ENCODE assay signal across 11 mouse cellular contexts in the genomic region with DNA sequence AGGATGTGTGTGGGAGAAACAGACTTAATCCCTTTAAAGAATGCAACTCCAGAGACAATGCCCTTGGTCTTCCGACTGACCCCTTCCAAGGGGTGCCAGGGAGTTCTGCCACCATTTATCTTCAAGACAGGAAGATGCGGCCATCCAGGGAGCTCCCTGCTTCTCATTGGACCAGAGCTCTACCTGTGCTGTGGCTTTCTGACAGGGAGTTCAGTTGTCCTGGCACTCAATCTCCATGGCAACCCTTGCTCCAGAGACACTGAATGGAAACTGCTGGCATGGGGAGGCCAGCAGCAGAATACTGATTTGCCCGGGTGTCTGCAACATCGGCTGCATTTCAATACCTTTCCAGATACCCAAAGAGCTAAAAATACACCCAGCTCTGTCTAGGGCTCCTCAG. TPM values are rescaled to one million over a fixed set of nuclear protein-coding genes. Genes with fewer than 3 reads are reported as not detected.
A peak's percentile ranks its signal among the peaks of the same experiment; 100 is the strongest.
DNase-seq lines count a peak whose midpoint lies in the region; ATAC-seq and TF ChIP-seq lines count a peak whose summit lies in the region.
"Had no signal": no experiment of that assay in that cellular context is flagged by ENCODE, and none has a peak within 500 bp of the region (broad histone marks: within the 10 kb centered on the region; RNA-seq: fewer than 3 reads in every experiment).

No protein-coding gene starts in this region.

- H3K4me3 ChIP-seq in heart, embryonic 16.5 days (ENCODE audit: low read length) = no peak overlapping the region
- H3K4me3 ChIP-seq in heart, adult 2 months = no peak overlapping the region
- H3K4me3 ChIP-seq in midbrain, embryonic 12.5 days = no peak overlapping the region
- no peak overlapping the region for H3K4me3 ChIP-seq in liver, postnatal 0 days (ENCODE audit: low read depth, low read length)
- H3K4me3 ChIP-seq: heart, embryonic 13.5 days had no signal

- no peak for TF ChIP-seq POLR2A in heart, adult 2 months (IDR thresholded peaks at IDR 0.05; ENCODE audit: insufficient read depth, low read depth, low read length)
- no peak for TF ChIP-seq POLR2A in brain, embryonic 14.5 days (IDR thresholded peaks at IDR 0.05; ENCODE audit: borderline replicate concordance, extremely low read depth, insufficient read depth, insufficient read length, poor library complexity, severe bottlenecking)

- no peak for DNase-seq in heart, adult 2 months
- DNase-seq in brain, adult 2 months (ENCODE audit: low read depth, low spot score) = peak; percentile 81
- DNase-seq in brain, embryonic 14.5 days (ENCODE audit: low read depth) = peak; percentile 91
- DNase-seq in liver, postnatal 0 days = no peak
- DNase-seq in B cell, adult 2 months = no peak
- DNase-seq: kidney, adult 8-10 months; lung, embryonic 14.5 days had no signal

- H3K4me2 ChIP-seq in heart, embryonic 16.5 days (ENCODE audit: low read depth, low read length) = no peak overlapping the region
- H3K4me2 ChIP-seq in midbrain, embryonic 12.5 days (replicated peaks) = 0 out of 2 replicates have a peak overlapping the region, but pooled peaks have one; percentile 6
- no peak overlapping the region for H3K4me2 ChIP-seq in liver, postnatal 0 days (ENCODE audit: low read depth, low read length)
- H3K4me2 ChIP-seq: heart, embryonic 13.5 days; lung, embryonic 14.5 days had no signal

- H3K9ac ChIP-seq in heart, embryonic 16.5 days (ENCODE audit: low read length) = no peak overlapping the region
- H3K9ac ChIP-seq in heart, adult 2 months (ENCODE audit: low read depth, low read length) = no peak overlapping the region
- H3K9ac ChIP-seq in midbrain, embryonic 12.5 days (replicated peaks) = no peak overlapping the region
- no peak overlapping the region for H3K9ac ChIP-seq in liver, postnatal 0 days (replicated peaks)
- H3K9ac ChIP-seq: heart, embryonic 13.5 days; lung, embryonic 14.5 days had no signal

- no peak for TF ChIP-seq CTCF in heart, adult 2 months (IDR thresholded peaks at IDR 0.05)
- no peak for TF ChIP-seq CTCF in brain, embryonic 14.5 days (IDR thresholded peaks at IDR 0.05; ENCODE audit: borderline replicate concordance, extremely low read depth, insufficient read depth, insufficient read length)
- TF ChIP-seq CTCF in liver, postnatal 0 days (IDR thresholded peaks at IDR 0.05; ENCODE audit: low read depth) = no peak

- no peak for TF ChIP-seq EP300 in heart, adult 2 months (IDR thresholded peaks at IDR 0.05; ENCODE audit: insufficient read depth, low read depth, low read length)
- TF ChIP-seq EP300 in liver, postnatal 0 days (IDR thresholded peaks at IDR 0.05; ENCODE audit: low read depth) = no peak

- no peaks in the 10 kb centered on the region for H3K36me3 ChIP-seq in heart, embryonic 16.5 days (ENCODE audit: control insufficient read depth, insufficient read depth)
- H3K36me3 ChIP-seq in heart, adult 2 months (ENCODE audit: control insufficient read depth, insufficient read depth, low read length) = no peaks in the 10 kb centered on the region
- no peaks in the 10 kb centered on the region for H3K36me3 ChIP-seq in midbrain, embryonic 12.5 days
- H3K36me3 ChIP-seq in liver, postnatal 0 days (replicated peaks; ENCODE audit: insufficient read depth, low read length) = no peaks in the 10 kb centered on the region
- H3K36me3 ChIP-seq: heart, embryonic 13.5 days had no signal

- no peaks in the 10 kb centered on the region for H3K9me3 ChIP-seq in heart, embryonic 16.5 days (replicated peaks; ENCODE audit: control insufficient read depth, low read length)
- no peaks in the 10 kb centered on the region for H3K9me3 ChIP-seq in midbrain, embryonic 12.5 days
- H3K9me3 ChIP-seq in liver, postnatal 0 days (ENCODE audit: low read length) = no peaks in the 10 kb centered on the region
- H3K9me3 ChIP-seq: heart, embryonic 13.5 days had no signal

- peaks cover 8% of the 10 kb centered on the region for H3K4me1 ChIP-seq in heart, embryonic 16.5 days (ENCODE audit: control insufficient read depth, insufficient read depth, low read length)
- no peaks in the 10 kb centered on the region for H3K4me1 ChIP-seq in heart, adult 2 months (ENCODE audit: control insufficient read depth, insufficient read depth, low read length)
- peaks cover 24% of the 10 kb centered on the region for H3K4me1 ChIP-seq in midbrain, embryonic 12.5 days
- H3K4me1 ChIP-seq in liver, postnatal 0 days (ENCODE audit: insufficient read depth) = no peaks in the 10 kb centered on the region

- 31% methylated on average over 4 of the region's 4 CpGs for WGBS in heart, embryonic 16.5 days
- 31% methylated on average over 4 of the region's 4 CpGs for WGBS in heart, adult 2 months
- WGBS in midbrain, embryonic 12.5 days = 20% methylated on average over 4 of the region's 4 CpGs
- 51% methylated on average over 4 of the region's 4 CpGs for WGBS in liver, postnatal 0 days (ENCODE audit: insufficient replicate concordance)

- intact Hi-C loops in heart, adult 2 months (cut with DNase I) = no loop called here

- no peak overlapping the region for H3K27ac ChIP-seq in heart, embryonic 16.5 days (ENCODE audit: low read length)
- no peak overlapping the region for H3K27ac ChIP-seq in heart, adult 2 months
- peak overlapping the region; percentile 66 for H3K27ac ChIP-seq in midbrain, embryonic 12.5 days (replicated peaks)
- no peak overlapping the region for H3K27ac ChIP-seq in liver, postnatal 0 days (ENCODE audit: low read depth)
- H3K27ac ChIP-seq: heart, embryonic 13.5 days; stomach, postnatal 0 days had no signal

- ATAC-seq in heart, embryonic 16.5 days (replicated peaks; ENCODE audit: extremely low read depth, insufficient read depth, low FRiP score) = 0 out of 2 replicates have a peak, but pooled peaks have one; percentile 18
- ATAC-seq in midbrain, embryonic 12.5 days (ENCODE audit: low FRiP score, low read depth) = peak; percentile 75
- ATAC-seq in liver, postnatal 0 days = no peak

- H3K27me3 ChIP-seq in heart, embryonic 16.5 days (ENCODE audit: control insufficient read depth, insufficient read depth, low read length) = no peaks in the 10 kb centered on the region
- H3K27me3 ChIP-seq in heart, adult 2 months (ENCODE audit: control insufficient read depth, insufficient read depth, low read length) = no peaks in the 10 kb centered on the region
- no peaks in the 10 kb centered on the region for H3K27me3 ChIP-seq in midbrain, embryonic 12.5 days
- no peaks in the 10 kb centered on the region for H3K27me3 ChIP-seq in liver, postnatal 0 days (ENCODE audit: insufficient read depth, low read length)
- H3K27me3 ChIP-seq: heart, embryonic 13.5 days had no signal

- H3K79me2 ChIP-seq in heart, adult 2 months (replicated peaks; ENCODE audit: control insufficient read depth, insufficient read depth, low read length) = no peaks in the 10 kb centered on the region

RNA-seq across cellular contexts. Expression of a gene that starts 47.7 kb away (rescaled TPM):
- polyA plus RNA-seq in heart, embryonic 16.5 days (2015; fragmentation: Nextera tagmentation; extraction: Ambion mirVana) = 0.08 TPM in 1 of 2 replicates, not detected in the other
- under 1 TPM; 0.10 to 0.18 TPM for total RNA-seq in heart, adult 2 months (2021)
- polyA plus RNA-seq in heart, adult 2 months (2012; rRNA removed) = 0.51 and 0.94 TPM in 2 replicates
- 8.9 and 13.3 TPM in 2 replicates for polyA plus RNA-seq in brain, embryonic 14.5 days (2012; rRNA removed)
- 0.47 and 0.51 TPM in 2 replicates for polyA plus RNA-seq in midbrain, embryonic 12.5 days (2016; fragmentation: Nextera tagmentation; extraction: Ambion mirVana)
- not detected in 2 replicates for polyA plus RNA-seq in liver, postnatal 0 days (2015; fragmentation: Nextera tagmentation; extraction: Ambion mirVana)

Comparison
In these comparisons a context has a peak if more than half of its experiments do, and no peak if none do; other contexts are left out.
1. DNase-seq: peak in brain, adult 2 months (single experiment) and brain, embryonic 14.5 days (single experiment); none in heart, adult 2 months (0 of 2), liver, postnatal 0 days (single experiment) and B cell, adult 2 months (0 of 2).